Comparison of ENCODE assay signal across 51 mouse cellular contexts in genomic region chr3:92508185-92508584, GRCm38 (mm10). TPM values are rescaled to one million over a fixed set of nuclear protein-coding genes. Genes with fewer than 3 reads are reported as not detected.
"Had no signal": no experiment of that assay in that cellular context is flagged by ENCODE, and none has a peak within 500 bp of the region (broad histone marks: within the 10 kb centered on the region; RNA-seq: fewer than 3 reads in every experiment).

No protein-coding gene starts in this region.

- H3K4me2 ChIP-seq: heart, embryonic 11.5 days; heart, embryonic 12.5 days; heart, embryonic 13.5 days; heart, embryonic 15.5 days; hindbrain, embryonic 12.5 days; hindbrain, embryonic 13.5 days; hindbrain, embryonic 14.5 days; hindbrain, embryonic 15.5 days; intestine, embryonic 15.5 days; kidney, embryonic 15.5 days had no signal

- H3K4me3 ChIP-seq: heart, adult 2 months; heart, embryonic 10.5 days; heart, embryonic 12.5 days; heart, embryonic 13.5 days; heart, embryonic 15.5 days; hindbrain, embryonic 10.5 days; hindbrain, embryonic 12.5 days; hindbrain, embryonic 13.5 days; hindbrain, embryonic 15.5 days; intestine, embryonic 15.5 days; kidney, embryonic 15.5 days; layer of hippocampus, adult 2 months had no signal

- ATAC-seq: hindbrain, embryonic 16.5 days; hindbrain, postnatal 0 days; inflammation-experienced regulatory T-cells, adult 6 months; intestine, embryonic 15.5 days; intestine, embryonic 16.5 days; intestine, postnatal 0 days had no signal

- DNase-seq: heart, adult 2 months; heart, postnatal 10 days; heart, postnatal 14 days; heart, postnatal 36 days; heart, postnatal 4 days; kidney, adult 11 months; kidney, adult 18-20 months; kidney, adult 2 months; kidney, adult 8-10 months; kidney, adult 9 months; kidney, postnatal 14 days; kidney, postnatal 25 days; kidney, postnatal 36 days; kidney, postnatal 4 days; layer of hippocampus, adult 9-11 months; layer of hippocampus, postnatal 36 days had no signal

- H3K9me3 ChIP-seq: heart, embryonic 10.5 days; heart, embryonic 12.5 days; heart, embryonic 13.5 days; heart, embryonic 15.5 days; hindbrain, embryonic 10.5 days; hindbrain, embryonic 12.5 days; hindbrain, embryonic 13.5 days; hindbrain, embryonic 15.5 days; intestine, embryonic 15.5 days; kidney, embryonic 15.5 days had no signal

- H3K9ac ChIP-seq: heart, embryonic 12.5 days; heart, embryonic 13.5 days; heart, embryonic 15.5 days; hindbrain, embryonic 12.5 days; hindbrain, embryonic 13.5 days; hindbrain, embryonic 14.5 days; hindbrain, embryonic 15.5 days; intestine, embryonic 15.5 days; kidney, embryonic 15.5 days had no signal

- H3K4me1 ChIP-seq: heart, embryonic 10.5 days; heart, embryonic 12.5 days; heart, embryonic 13.5 days; heart, embryonic 15.5 days; hindbrain, embryonic 10.5 days; hindbrain, embryonic 12.5 days; hindbrain, embryonic 13.5 days; hindbrain, embryonic 15.5 days; intestine, embryonic 15.5 days; kidney, embryonic 15.5 days had no signal

- H3K36me3 ChIP-seq: heart, embryonic 10.5 days; heart, embryonic 12.5 days; heart, embryonic 13.5 days; heart, embryonic 15.5 days; hindbrain, embryonic 10.5 days; hindbrain, embryonic 12.5 days; hindbrain, embryonic 13.5 days; hindbrain, embryonic 15.5 days; intestine, embryonic 15.5 days; kidney, embryonic 15.5 days had no signal

- H3K27me3 ChIP-seq: heart, embryonic 12.5 days; heart, embryonic 13.5 days; heart, embryonic 15.5 days; hindbrain, embryonic 12.5 days; hindbrain, embryonic 13.5 days; hindbrain, embryonic 15.5 days; intestine, embryonic 15.5 days; kidney, embryonic 15.5 days had no signal

- H3K27ac ChIP-seq: heart, adult 2 months; heart, embryonic 10.5 days; heart, embryonic 13.5 days; heart, embryonic 15.5 days; hindbrain, embryonic 10.5 days; hindbrain, embryonic 12.5 days; hindbrain, embryonic 13.5 days; hindbrain, embryonic 14.5 days; hindbrain, embryonic 15.5 days; hindbrain, postnatal 0 days; intestine, embryonic 15.5 days; kidney, embryonic 15.5 days; kidney, postnatal 0 days; layer of hippocampus, adult 2 months had no signal

RNA-seq across cellular contexts. Expression of gene Sprr4, which starts 7.9 kb away (rescaled TPM):
- total RNA-seq: heart, adult 2 months; heart, adult 8-10 months; heart, postnatal 10 days; heart, postnatal 14 days; heart, postnatal 25 days; heart, postnatal 36 days; heart, postnatal 4 days; hematopoietic stem cell, adult 5-6 weeks; hindbrain, postnatal 0 days; layer of hippocampus, adult 18-20 months; layer of hippocampus, adult 2 months; layer of hippocampus, adult 8-10 months; layer of hippocampus, postnatal 10 days; layer of hippocampus, postnatal 14 days; layer of hippocampus, postnatal 25 days; layer of hippocampus, postnatal 36 days had no signal
- polyA plus RNA-seq: heart, adult 2 months; heart, embryonic 10.5 days; heart, embryonic 11.5 days; heart, embryonic 12.5 days; heart, embryonic 13.5 days; heart, embryonic 14.5 days; heart, embryonic 15.5 days; heart, embryonic 16.5 days; heart, postnatal 0 days; hindbrain, embryonic 10.5 days; hindbrain, embryonic 11.5 days; hindbrain, embryonic 12.5 days; hindbrain, embryonic 13.5 days; hindbrain, embryonic 14.5 days; hindbrain, embryonic 15.5 days; hindbrain, embryonic 16.5 days; hindbrain, postnatal 0 days; inflammation-experienced regulatory T-cells, adult 6 months; intestine, embryonic 14.5 days; intestine, embryonic 15.5 days; intestine, embryonic 16.5 days; intestine, postnatal 0 days; kidney, adult 2 months; kidney, embryonic 14.5 days; kidney, embryonic 15.5 days; kidney, embryonic 16.5 days; kidney, postnatal 0 days; large intestine, adult 2 months had no signal

RNA-seq across cellular contexts. Expression of gene Sprr1a, which starts 22.5 kb away (rescaled TPM):
- total RNA-seq: heart, adult 2 months; heart, postnatal 10 days; heart, postnatal 14 days; heart, postnatal 25 days; heart, postnatal 36 days; heart, postnatal 4 days; hematopoietic stem cell, adult 5-6 weeks; hindbrain, postnatal 0 days; layer of hippocampus, adult 18-20 months; layer of hippocampus, adult 2 months; layer of hippocampus, adult 8-10 months; layer of hippocampus, postnatal 10 days; layer of hippocampus, postnatal 14 days; layer of hippocampus, postnatal 25 days; layer of hippocampus, postnatal 36 days had no signal
- polyA plus RNA-seq: heart, embryonic 10.5 days; heart, embryonic 14.5 days; hindbrain, embryonic 10.5 days; hindbrain, embryonic 11.5 days; hindbrain, embryonic 12.5 days; hindbrain, embryonic 13.5 days; hindbrain, embryonic 14.5 days; hindbrain, embryonic 15.5 days; inflammation-experienced regulatory T-cells, adult 6 months had no signal

RNA-seq across cellular contexts. Expression of gene 2310046K23Rik, which starts 26.1 kb away (rescaled TPM):
- total RNA-seq: heart, adult 2 months; heart, adult 8-10 months; heart, postnatal 10 days; heart, postnatal 14 days; heart, postnatal 25 days; heart, postnatal 36 days; heart, postnatal 4 days; hematopoietic stem cell, adult 5-6 weeks; hindbrain, postnatal 0 days; layer of hippocampus, adult 18-20 months; layer of hippocampus, adult 2 months; layer of hippocampus, adult 8-10 months; layer of hippocampus, postnatal 10 days; layer of hippocampus, postnatal 14 days; layer of hippocampus, postnatal 25 days; layer of hippocampus, postnatal 36 days had no signal
- polyA plus RNA-seq: heart, adult 2 months; heart, embryonic 10.5 days; heart, embryonic 11.5 days; heart, embryonic 12.5 days; heart, embryonic 13.5 days; heart, embryonic 14.5 days; heart, embryonic 15.5 days; heart, embryonic 16.5 days; heart, postnatal 0 days; hindbrain, embryonic 10.5 days; hindbrain, embryonic 11.5 days; hindbrain, embryonic 12.5 days; hindbrain, embryonic 13.5 days; hindbrain, embryonic 14.5 days; hindbrain, embryonic 15.5 days; hindbrain, embryonic 16.5 days; hindbrain, postnatal 0 days; inflammation-experienced regulatory T-cells, adult 6 months; intestine, embryonic 14.5 days; intestine, embryonic 15.5 days; intestine, embryonic 16.5 days; intestine, postnatal 0 days; kidney, adult 2 months; kidney, embryonic 14.5 days; kidney, embryonic 15.5 days; kidney, embryonic 16.5 days; kidney, postnatal 0 days; large intestine, adult 2 months had no signal

RNA-seq across cellular contexts. Expression of gene Sprr3, which starts 49.7 kb away (rescaled TPM):
- total RNA-seq: heart, adult 2 months; heart, adult 8-10 months; heart, postnatal 10 days; heart, postnatal 14 days; heart, postnatal 25 days; heart, postnatal 36 days; heart, postnatal 4 days; hematopoietic stem cell, adult 5-6 weeks; hindbrain, postnatal 0 days; layer of hippocampus, adult 18-20 months; layer of hippocampus, adult 2 months; layer of hippocampus, adult 8-10 months; layer of hippocampus, postnatal 10 days; layer of hippocampus, postnatal 14 days; layer of hippocampus, postnatal 25 days; layer of hippocampus, postnatal 36 days had no signal
- polyA plus RNA-seq: heart, adult 2 months; heart, embryonic 10.5 days; heart, embryonic 11.5 days; heart, embryonic 12.5 days; heart, embryonic 13.5 days; heart, embryonic 14.5 days; heart, embryonic 15.5 days; heart, embryonic 16.5 days; heart, postnatal 0 days; hindbrain, embryonic 10.5 days; hindbrain, embryonic 11.5 days; hindbrain, embryonic 12.5 days; hindbrain, embryonic 13.5 days; hindbrain, embryonic 14.5 days; hindbrain, embryonic 15.5 days; hindbrain, embryonic 16.5 days; hindbrain, postnatal 0 days; inflammation-experienced regulatory T-cells, adult 6 months; intestine, embryonic 14.5 days; intestine, embryonic 15.5 days; intestine, embryonic 16.5 days; intestine, postnatal 0 days; kidney, adult 2 months; kidney, embryonic 14.5 days; kidney, embryonic 15.5 days; kidney, embryonic 16.5 days; kidney, postnatal 0 days had no signal
